Mouse (Mus musculus): ENCODE results near the gene Cacna2d3.

DNA sequence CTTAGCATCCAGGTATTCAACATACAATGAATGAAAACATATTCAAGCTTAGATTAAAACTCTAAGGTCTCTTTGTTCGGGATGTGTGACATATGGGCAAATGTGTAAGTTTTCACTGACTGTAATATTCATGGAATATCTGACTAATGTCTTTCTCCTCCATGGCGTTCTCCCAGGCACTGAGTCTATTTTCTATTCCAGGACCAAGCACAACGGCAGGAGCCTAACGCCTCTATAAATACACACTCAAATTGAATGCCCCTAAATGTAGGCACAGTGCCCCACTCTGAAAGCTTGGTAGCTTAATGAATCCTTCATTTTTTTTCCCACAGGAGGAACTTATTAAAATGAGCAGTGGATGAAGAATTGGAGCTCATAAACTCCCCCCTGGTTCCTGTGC is 47.8 kb upstream of the Cacna2d3 start:
- TF ChIP-seq HCFC1 (IDR thresholded peaks at IDR 0.05; ENCODE audit: borderline replicate concordance, insufficient read depth, low read length) (no peak), MAFK (IDR thresholded peaks at IDR 0.05; ENCODE audit: insufficient read depth, low read depth, low read length) (no peak)

All from ES-E14 (cell line).